ENCODE assay signal across 8 mouse cellular contexts in genomic region chr13:60177106-60177796, GRCm38 (mm10). TPM values are rescaled to one million over a fixed set of nuclear protein-coding genes. Genes with fewer than 3 reads are reported as not detected.
DNase-seq lines count a peak whose midpoint lies in the region; ATAC-seq and TF ChIP-seq lines count a peak whose summit lies in the region.

Gene Gas1, minus strand, starts transcription at chr13:60177365.

- H3K9me3 ChIP-seq in forebrain, postnatal 0 days (ENCODE audit: low read length): no peaks in the 10 kb centered on the region
- no peaks in the 10 kb centered on the region for H3K9me3 ChIP-seq in liver, embryonic 16.5 days (replicated peaks; ENCODE audit: control insufficient read depth, low read length)

- H3K4me2 ChIP-seq in forebrain, postnatal 0 days (ENCODE audit: low read depth): peak within 1 kb of the TSS; percentile 95
- peak within 1 kb of the TSS; percentile 63 for H3K4me2 ChIP-seq in liver, embryonic 16.5 days (ENCODE audit: low read depth, low read length)

- no peak for TF ChIP-seq CTCF in cerebellum, adult 2 months (IDR thresholded peaks at IDR 0.05; ENCODE audit: borderline replicate concordance, insufficient read depth, low read depth, low read length)
- peak; percentile 16 for TF ChIP-seq CTCF in forebrain, postnatal 0 days (IDR thresholded peaks at IDR 0.05; ENCODE audit: low read depth)

- H3K4me1 ChIP-seq in cerebellum, adult 2 months (ENCODE audit: control insufficient read depth, insufficient read depth, low read length): no peaks in the 10 kb centered on the region; the same call in 1 of the 2 replicates
- no peaks in the 10 kb centered on the region for H3K4me1 ChIP-seq in forebrain, postnatal 0 days (ENCODE audit: insufficient read depth)
- no peaks in the 10 kb centered on the region; the same call in 1 of the 2 replicates for H3K4me1 ChIP-seq in liver, embryonic 16.5 days (ENCODE audit: control insufficient read depth, low read depth, low read length)

- WGBS in cerebellum, adult 2 months: under 1% methylated on average over 59 of the region's 59 CpGs
- under 1% methylated on average over 53 of the region's 59 CpGs for WGBS in forebrain, postnatal 0 days
- 1% methylated on average over 59 of the region's 59 CpGs for WGBS in large intestine, adult 2 months
- WGBS in liver, embryonic 16.5 days (ENCODE audit: insufficient replicate concordance): under 1% methylated on average over 59 of the region's 59 CpGs

- peak; percentile 100 for DNase-seq in Muller cell, postnatal 12 days (ENCODE audit: inconsistent ontology term)
- peak; percentile 45 to 61 for DNase-seq in cerebellum, adult 2 months
- peak; percentile 81 for DNase-seq in forebrain, postnatal 0 days
- DNase-seq in heart, postnatal 14 days: peak; percentile 88 to 90
- peak; percentile 14 for DNase-seq in large intestine, adult 2 months (ENCODE audit: low read depth, low spot score)
- peak; percentile 89 for DNase-seq in ovary, adult 18-20 months (ENCODE audit: low spot score)
- DNase-seq in urinary bladder, postnatal 10 days (ENCODE audit: low spot score): peak; percentile 70

- H3K4me3 ChIP-seq in cerebellum, adult 2 months (replicated peaks; ENCODE audit: insufficient read depth, low read depth, low read length): peak within 1 kb of the TSS; percentile 74
- peak within 1 kb of the TSS; percentile 73 for H3K4me3 ChIP-seq in forebrain, postnatal 0 days (ENCODE audit: low read depth, low read length)
- peak within 1 kb of the TSS; percentile 50 for H3K4me3 ChIP-seq in liver, embryonic 16.5 days (ENCODE audit: low read depth, low read length)

- H3K9ac ChIP-seq in forebrain, postnatal 0 days: peak within 1 kb of the TSS; percentile 77
- peak within 1 kb of the TSS; percentile 28; the same call in 1 of the 2 replicates for H3K9ac ChIP-seq in liver, embryonic 16.5 days (ENCODE audit: low read depth, low read length)

- intact Hi-C loops in heart, postnatal 14 days (cut with DNase I): loop anchor here (2.0 to 5.0 kb wide), 8 partner anchors 100 to 325 kb away; no protein-coding TSS in a partner anchor

- no peaks in the 10 kb centered on the region; the same call in 1 of the 2 replicates for H3K27me3 ChIP-seq in cerebellum, adult 2 months (ENCODE audit: control insufficient read depth, insufficient read depth, low read length)
- H3K27me3 ChIP-seq in forebrain, postnatal 0 days (ENCODE audit: insufficient read depth, low read length): 0 out of 2 replicates have a peak, but pooled peaks cover 2% of the 10 kb centered on the region
- H3K27me3 ChIP-seq in liver, embryonic 16.5 days (ENCODE audit: control insufficient read depth, insufficient read depth, low read depth, low read length): peaks cover 56% of the 10 kb centered on the region

- no peak for TF ChIP-seq POLR2A in cerebellum, adult 2 months (IDR thresholded peaks at IDR 0.05; ENCODE audit: borderline replicate concordance, insufficient read depth, low read length)

- peak; percentile 81 for ATAC-seq in forebrain, postnatal 0 days
- ATAC-seq in liver, embryonic 16.5 days (ENCODE audit: low read depth): peak; percentile 64

- no peak within 1 kb of the TSS for H3K27ac ChIP-seq in cerebellum, adult 2 months (ENCODE audit: insufficient read depth, low read length)
- H3K27ac ChIP-seq in forebrain, postnatal 0 days (ENCODE audit: low read depth, low read length): peak within 1 kb of the TSS; percentile 89
- peak within 1 kb of the TSS; percentile 33 for H3K27ac ChIP-seq in liver, embryonic 16.5 days (ENCODE audit: low read length)

- no peaks in the 10 kb centered on the region for H3K36me3 ChIP-seq in forebrain, postnatal 0 days (ENCODE audit: insufficient read depth)
- no peaks in the 10 kb centered on the region for H3K36me3 ChIP-seq in liver, embryonic 16.5 days (ENCODE audit: control insufficient read depth, insufficient read depth)

RNA-seq across cellular contexts. Expression of gene Gas1, which starts in this region (rescaled TPM):
- 13.1 and 17.6 TPM in 2 replicates for polyA plus RNA-seq in cerebellum, adult 2 months (2012; rRNA removed)
- 23.5 and 40.9 TPM in 2 replicates for total RNA-seq in forebrain, postnatal 0 days (2014; rRNA removed)
- polyA plus RNA-seq in forebrain, postnatal 0 days (2015; fragmentation: Nextera tagmentation; extraction: Ambion mirVana): 22.4 and 23.1 TPM in 2 replicates
- total RNA-seq in heart, postnatal 14 days (2021): 10 to 100 TPM; 56.7 to 60.4 TPM
- 15.3 and 18.2 TPM in 2 replicates for polyA plus RNA-seq in large intestine, adult 2 months (2012; rRNA removed)
- 1.2 and 1.9 TPM in 2 replicates for polyA plus RNA-seq in liver, embryonic 16.5 days (2015; fragmentation: Nextera tagmentation; extraction: Ambion mirVana)

Comparison
In these comparisons a context has a peak if more than half of its experiments do, and no peak if none do; other contexts are left out.
1. DNase-seq: peak in every context shown above with its lines; median percentile 100 in Muller cell, postnatal 12 days; 89 in heart, postnatal 14 days; 89 in ovary, adult 18-20 months; 81 in forebrain, postnatal 0 days; 70 in urinary bladder, postnatal 10 days; 53 in cerebellum, adult 2 months; 14 in large intestine, adult 2 months.